Mouse (Mus musculus) midbrain, embryonic 13.5 days (tissue): ENCODE measurements around the gene Dapk3. TPM values are rescaled to one million over a fixed set of nuclear protein-coding genes. Genes with fewer than 3 reads are reported as not detected.

Experiments used
- ATAC-seq: fragments of 200-750 bp; cut with Nextera tagmentation; 2 replicates; pipeline ENCODE4 v1.8.0; 2017; ENCODE audit warnings: mild to moderate bottlenecking, moderate TSS enrichment, moderate library complexity
- H3K27ac ChIP-seq: fragments of 300-500 bp; sonication (generic); 2 replicates; pipeline ENCODE4 v1.5.1; 2015; ENCODE audit warnings: inconsistent platforms, mild to moderate bottlenecking, moderate library complexity
- H3K27me3 ChIP-seq: fragments of 300-500 bp; sonication (generic); 2 replicates; pipeline ENCODE4 v1.6.1; 2015; ENCODE audit warnings: mild to moderate bottlenecking, inconsistent platforms
- H3K36me3 ChIP-seq: fragments of 300-500 bp; sonication (generic); 2 replicates; pipeline ENCODE4 v1.6.1; 2015; ENCODE audit warnings: mild to moderate bottlenecking, inconsistent platforms
- H3K4me1 ChIP-seq: fragments of 300-500 bp; sonication (generic); replicated peaks from 2 replicates; pipeline ENCODE4 v1.6.1; 2015; ENCODE audit warnings: inconsistent platforms
- H3K4me2 ChIP-seq: fragments of 300-500 bp; sonication (generic); replicated peaks from 2 replicates; pipeline ENCODE4 v1.6.1; 2015; ENCODE audit warnings: moderate library complexity, mild to moderate bottlenecking, inconsistent platforms
- H3K4me3 ChIP-seq: fragments of 300-500 bp; sonication (generic); replicated peaks from 2 replicates; pipeline ENCODE4 v1.5.1; 2015; ENCODE audit warnings: mild to moderate bottlenecking, inconsistent platforms
- H3K9ac ChIP-seq: fragments of 300-500 bp; sonication (generic); replicated peaks from 2 replicates; pipeline ENCODE4 v1.6.1; 2015; ENCODE audit warnings: mild to moderate bottlenecking, inconsistent platforms
- H3K9me3 ChIP-seq: fragments of 300-500 bp; sonication (generic); 2 replicates; pipeline ENCODE4 v1.6.1; 2016; ENCODE audit warnings: mild to moderate bottlenecking, inconsistent platforms
- WGBS: fragments of 180-500 bp; shearing (Covaris S2); methylation state at CpG from one replicate; pipeline ENCODE4 v1.1.7; 2015; 5-methylcytosine and 5-hydroxymethylcytosine counted together
- polyA plus RNA-seq: library from polyadenylated mRNA; unstranded; fragments of >200 nt; fragmentation: Nextera tagmentation; extraction: Ambion mirVana; gene quantifications from 2 replicates; pipeline ENCODE4 v1.2.1, GENCODE M21; 2015

The Dapk3 gene
- polyA plus RNA-seq, 1 experiment from 2014 or later, result 67.3 TPM

GRCm38 (mm10) chr10:81187161-81187560 is 4.4 kb downstream of the Dapk3 start:
- Histone ChIP-seq H3K9ac (no peak overlapping the region), H3K4me2 (no peak overlapping the region), H3K4me3 (no peak overlapping the region), H3K9me3 (no peaks in the 10 kb centered on the region), H3K36me3 (peaks cover 62% of the 10 kb centered on the region), H3K27me3 (no peaks in the 10 kb centered on the region), H3K4me1 (peaks cover 19% of the 10 kb centered on the region), H3K27ac (no peak overlapping the region)
- ATAC-seq, result no peak
- WGBS, result 95% methylated on average over 9 of the region's 9 CpGs

GRCm38 (mm10) chr10:81189821-81190220 is 7.0 kb downstream of the Dapk3 start:
- H3K36me3 ChIP-seq, result peaks cover 50% of the 10 kb centered on the region
- peaks cover 30% of the 10 kb centered on the region for H3K4me1 ChIP-seq
- H3K4me2 ChIP-seq, result no peak overlapping the region
- no peaks in the 10 kb centered on the region for H3K9me3 ChIP-seq
- no peak overlapping the region for H3K27ac ChIP-seq
- no peak overlapping the region for H3K4me3 ChIP-seq
- peaks cover 10% of the 10 kb centered on the region for H3K27me3 ChIP-seq
- ATAC-seq, result no peak
- 81% methylated on average over 26 of the region's 26 CpGs for WGBS
- H3K9ac ChIP-seq, result no peak overlapping the region

- H3K4me3 ChIP-seq, result no peak overlapping the region
- H3K27ac ChIP-seq, result no peak overlapping the region
- peaks cover 30% of the 10 kb centered on the region for H3K4me1 ChIP-seq
- H3K9me3 ChIP-seq, result no peaks in the 10 kb centered on the region
- WGBS, result 67% methylated on average over 31 of the region's 31 CpGs
- no peak for ATAC-seq
- H3K4me2 ChIP-seq, result no peak overlapping the region
- no peak overlapping the region for H3K9ac ChIP-seq
- H3K27me3 ChIP-seq, result peaks cover 16% of the 10 kb centered on the region
- H3K36me3 ChIP-seq, result peaks cover 44% of the 10 kb centered on the region
Observed at GRCm38 (mm10) chr10:81190236-81190911, 7.6 kb downstream of the Dapk3 start.

GRCm38 (mm10) chr10:81190912-81191321 is 8.1 kb downstream of the Dapk3 start:
- Histone ChIP-seq H3K27me3 (peaks cover 21% of the 10 kb centered on the region), H3K9ac (no peak overlapping the region), H3K9me3 (no peaks in the 10 kb centered on the region), H3K4me3 (no peak overlapping the region), H3K4me2 (0 out of 2 replicates have a peak overlapping the region, but pooled peaks have one; percentile 83), H3K4me1 (peaks cover 30% of the 10 kb centered on the region), H3K27ac (no peak overlapping the region), H3K36me3 (peaks cover 40% of the 10 kb centered on the region)
- ATAC-seq, result no peak
- 72% methylated on average over 6 of the region's 6 CpGs for WGBS

- Histone ChIP-seq H3K4me1 (peaks cover 30% of the 10 kb centered on the region), H3K4me2 (peak overlapping the region; percentile 83), H3K27ac (no peak overlapping the region), H3K4me3 (peak overlapping the region; percentile 59), H3K9me3 (no peaks in the 10 kb centered on the region), H3K27me3 (peaks cover 27% of the 10 kb centered on the region), H3K9ac (no peak overlapping the region), H3K36me3 (peaks cover 38% of the 10 kb centered on the region)
- ATAC-seq, result no peak
- 89% methylated on average over 18 of the region's 18 CpGs for WGBS
Observed at GRCm38 (mm10) chr10:81191342-81191982, 8.7 kb downstream of the Dapk3 start.

- Histone ChIP-seq H3K9ac (peak overlapping the region; percentile 75), H3K4me2 (peak overlapping the region; percentile 83), H3K27me3 (peaks cover 36% of the 10 kb centered on the region), H3K4me3 (peak overlapping the region; percentile 59), H3K9me3 (no peaks in the 10 kb centered on the region), H3K4me1 (peaks cover 30% of the 10 kb centered on the region), H3K36me3 (peaks cover 28% of the 10 kb centered on the region), H3K27ac (peak overlapping the region; percentile 97)
- ATAC-seq, result peak; percentile 89
- WGBS, result 1% methylated on average over 90 of the region's 93 CpGs
Observed at GRCm38 (mm10) chr10:81192270-81192967, 9.6 kb downstream of the Dapk3 start.

- 2% methylated on average over 19 of the region's 19 CpGs for WGBS
- peak overlapping the region; percentile 97 for H3K27ac ChIP-seq
- peak overlapping the region; percentile 75 for H3K9ac ChIP-seq
- peak overlapping the region; percentile 83 for H3K4me2 ChIP-seq
- peaks cover 30% of the 10 kb centered on the region for H3K4me1 ChIP-seq
- peak overlapping the region; percentile 59 for H3K4me3 ChIP-seq
- H3K9me3 ChIP-seq, result no peaks in the 10 kb centered on the region
- peaks cover 40% of the 10 kb centered on the region for H3K27me3 ChIP-seq
- H3K36me3 ChIP-seq, result peaks cover 25% of the 10 kb centered on the region
- ATAC-seq, result peak; percentile 59
Observed at GRCm38 (mm10) chr10:81192968-81193501, 10.2 kb downstream of the Dapk3 start.

GRCm38 (mm10) chr10:81193991-81194774 is 11.4 kb downstream of the Dapk3 start:
- Histone ChIP-seq H3K27ac (no peak overlapping the region), H3K27me3 (peaks cover 40% of the 10 kb centered on the region), H3K9me3 (no peaks in the 10 kb centered on the region), H3K4me2 (0 out of 2 replicates have a peak overlapping the region, but pooled peaks have one; percentile 3), H3K4me3 (no peak overlapping the region), H3K9ac (peak overlapping the region; percentile 41; the same call in 1 of the 2 replicates), H3K36me3 (peaks cover 18% of the 10 kb centered on the region), H3K4me1 (peaks cover 30% of the 10 kb centered on the region)
- 14% methylated on average over 37 of the region's 37 CpGs for WGBS
- ATAC-seq, result no peak

GRCm38 (mm10) chr10:81195300-81195699 is 12.5 kb downstream of the Dapk3 start:
- Histone ChIP-seq H3K27me3 (peaks cover 46% of the 10 kb centered on the region), H3K9ac (no peak overlapping the region), H3K4me3 (no peak overlapping the region), H3K36me3 (peaks cover 12% of the 10 kb centered on the region), H3K4me2 (no peak overlapping the region), H3K9me3 (no peaks in the 10 kb centered on the region), H3K4me1 (peaks cover 30% of the 10 kb centered on the region), H3K27ac (no peak overlapping the region)
- ATAC-seq, result no peak
- WGBS, result 73% methylated on average over 4 of the region's 4 CpGs

- Histone ChIP-seq H3K4me1 (peaks cover 27% of the 10 kb centered on the region), H3K9me3 (no peaks in the 10 kb centered on the region), H3K4me2 (no peak overlapping the region), H3K4me3 (no peak overlapping the region), H3K36me3 (no peaks in the 10 kb centered on the region), H3K9ac (no peak overlapping the region), H3K27me3 (peaks cover 46% of the 10 kb centered on the region), H3K27ac (no peak overlapping the region)
- ATAC-seq, result no peak
- 65% methylated on average over 11 of the region's 11 CpGs for WGBS
Observed at GRCm38 (mm10) chr10:81196470-81197065, 13.8 kb downstream of the Dapk3 start.

GRCm38 (mm10) chr10:81197305-81197704 is 14.5 kb downstream of the Dapk3 start:
- WGBS, result 57% methylated on average over 6 of the region's 6 CpGs
- Histone ChIP-seq H3K4me1 (peaks cover 20% of the 10 kb centered on the region), H3K36me3 (no peaks in the 10 kb centered on the region), H3K4me3 (no peak overlapping the region), H3K27ac (no peak overlapping the region), H3K4me2 (no peak overlapping the region), H3K27me3 (peaks cover 46% of the 10 kb centered on the region), H3K9me3 (no peaks in the 10 kb centered on the region), H3K9ac (0 out of 2 replicates have a peak overlapping the region, but pooled peaks have one; percentile 10)
- ATAC-seq, result no peak
